Mouse (Mus musculus): ENCODE measurements around the gene Trnau1ap. TPM values are rescaled to one million over a fixed set of nuclear protein-coding genes. Genes with fewer than 3 reads are reported as not detected.

Gene Trnau1ap
- polyA plus RNA-seq, 1 experiment from 2014 or later, result 71.2 TPM

DNA sequence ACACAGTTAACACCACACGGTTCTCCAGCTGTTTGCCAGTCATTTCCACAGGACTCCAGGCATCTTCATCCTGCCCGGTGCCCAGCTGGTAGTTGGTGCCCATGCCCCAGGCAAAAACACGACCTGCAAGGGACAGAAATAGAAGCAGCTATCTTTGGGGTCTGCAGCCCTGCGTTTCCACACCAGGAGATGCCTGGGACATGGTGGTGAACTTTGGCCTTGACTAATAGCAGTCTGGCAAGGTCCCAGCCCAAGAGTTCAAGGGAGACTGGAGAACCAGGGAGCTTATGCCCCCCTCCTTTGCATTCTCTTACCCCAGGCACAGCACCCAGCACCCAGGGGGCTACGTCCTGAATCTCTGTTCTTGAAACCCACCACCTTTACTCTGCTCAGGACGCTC lies 3.5 kb upstream of the Trnau1ap start:
- no peak for ATAC-seq (replicated peaks)
- peaks cover 19% of the 10 kb centered on the region; the same call in 1 of the 2 replicates for H3K36me3 ChIP-seq (replicated peaks)
- no peaks in the 10 kb centered on the region for H3K27me3 ChIP-seq (replicated peaks)
- no peak overlapping the region for H3K4me3 ChIP-seq
- no peaks in the 10 kb centered on the region for H3K9me3 ChIP-seq
- no peak overlapping the region for H3K27ac ChIP-seq
- WGBS, result 92% methylated on average over 6 of the region's 6 CpGs
- H3K4me2 ChIP-seq, result no peak overlapping the region
- no peak overlapping the region for H3K9ac ChIP-seq
- peaks cover 16% of the 10 kb centered on the region for H3K4me1 ChIP-seq

DNA sequence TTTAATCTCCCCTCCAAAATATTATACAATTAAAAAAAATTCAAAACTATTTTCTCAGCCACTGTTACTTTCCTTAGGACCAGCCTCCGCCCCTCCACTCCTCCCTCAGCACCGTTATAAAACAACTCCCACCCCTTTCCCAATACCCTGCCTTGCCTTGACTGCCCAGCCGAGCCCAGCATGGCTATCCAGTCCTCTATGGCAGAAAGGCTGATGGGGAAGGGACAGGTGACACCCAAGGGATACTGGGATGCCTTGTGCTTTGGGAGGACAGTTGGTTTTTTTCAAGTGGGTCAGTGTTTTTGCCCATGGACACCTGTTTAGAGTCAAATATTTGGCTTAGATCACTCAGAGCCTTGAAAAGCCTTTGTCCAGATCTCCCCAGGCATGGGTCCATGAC lies 2.6 kb upstream of the Trnau1ap start:
- Histone ChIP-seq H3K9me3 (no peaks in the 10 kb centered on the region), H3K9ac (no peak overlapping the region), H3K36me3 (replicated peaks) (peaks cover 14% of the 10 kb centered on the region; the same call in 1 of the 2 replicates), H3K27ac (no peak overlapping the region), H3K4me1 (peaks cover 16% of the 10 kb centered on the region), H3K4me3 (no peak overlapping the region), H3K4me2 (no peak overlapping the region), H3K27me3 (replicated peaks) (no peaks in the 10 kb centered on the region)
- WGBS, result 74% methylated on average over 3 of the region's 3 CpGs
- no peak for ATAC-seq (replicated peaks)

DNA sequence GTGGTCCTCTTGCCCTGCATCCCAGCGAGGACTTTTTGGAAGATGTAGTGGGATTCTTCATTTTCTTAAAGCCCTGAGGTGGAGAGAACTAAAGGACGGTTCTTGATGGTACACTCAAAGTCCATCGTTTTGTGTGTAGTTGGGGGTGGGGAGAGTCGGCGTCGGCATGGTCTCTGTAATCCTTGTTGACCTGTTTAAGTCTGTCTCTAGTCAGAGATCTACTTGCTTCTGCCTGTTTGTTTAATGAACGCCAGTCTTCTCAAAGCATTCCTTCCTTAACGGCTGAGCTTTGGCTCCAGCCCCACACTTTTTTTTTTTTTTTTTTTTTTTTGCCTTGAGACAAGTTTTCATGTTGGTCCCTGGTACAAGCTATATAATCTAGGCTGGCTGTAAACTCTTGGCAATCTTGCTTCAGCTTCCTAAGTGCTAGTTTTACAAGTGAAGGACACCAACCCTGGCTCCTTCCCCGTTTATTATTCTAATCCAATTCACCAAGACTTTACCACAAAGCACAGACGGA lies 557 bp upstream of the Trnau1ap start:
- H3K9ac ChIP-seq, result peak overlapping the region; percentile 77
- peak overlapping the region; percentile 78 for H3K27ac ChIP-seq
- no peaks in the 10 kb centered on the region for H3K9me3 ChIP-seq
- H3K27me3 ChIP-seq (replicated peaks), result no peaks in the 10 kb centered on the region
- 6% methylated on average over 10 of the region's 10 CpGs for WGBS
- no peak for ATAC-seq (replicated peaks)
- H3K4me2 ChIP-seq, result peak overlapping the region; percentile 64
- peaks cover 16% of the 10 kb centered on the region for H3K4me1 ChIP-seq
- peaks cover 18% of the 10 kb centered on the region for H3K36me3 ChIP-seq (replicated peaks)
- peak overlapping the region; percentile 67 for H3K4me3 ChIP-seq

DNA sequence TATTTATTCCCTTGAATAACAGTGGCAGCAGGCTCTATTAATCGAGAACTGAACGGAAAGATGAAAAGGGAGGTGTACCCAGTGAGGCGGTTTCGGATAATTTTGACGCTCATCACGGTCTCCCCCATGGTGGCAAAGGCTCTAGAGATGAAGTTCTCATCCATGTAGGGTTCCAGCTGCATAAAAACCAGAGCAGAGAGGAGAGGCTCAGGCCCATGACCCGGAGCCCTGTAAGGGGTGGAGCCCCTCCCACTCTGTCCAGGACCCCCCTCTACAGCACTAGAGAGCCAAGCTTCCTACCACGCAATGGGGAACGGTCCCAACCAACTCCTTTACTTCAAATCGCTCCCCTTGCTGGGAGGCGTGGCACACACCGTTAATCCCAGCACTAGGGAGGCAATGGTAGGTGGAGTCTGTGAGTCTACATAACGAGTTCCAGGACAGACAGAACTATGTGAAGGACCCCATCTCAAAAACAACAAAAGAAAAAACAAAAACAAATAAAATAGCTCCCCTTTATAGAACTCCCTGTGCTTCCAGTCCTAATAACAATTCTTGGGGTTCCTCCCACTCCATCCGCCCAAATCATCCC lies 851 bp downstream of the Trnau1ap start:
- Histone ChIP-seq H3K4me1 (peaks cover 16% of the 10 kb centered on the region), H3K27me3 (replicated peaks) (no peaks in the 10 kb centered on the region), H3K9ac (peak overlapping the region; percentile 77), H3K36me3 (replicated peaks) (peaks cover 19% of the 10 kb centered on the region), H3K4me3 (peak overlapping the region; percentile 67), H3K27ac (peak overlapping the region; percentile 78; the same call in 1 of the 2 replicates), H3K4me2 (peak overlapping the region; percentile 64), H3K9me3 (no peaks in the 10 kb centered on the region)
- ATAC-seq (replicated peaks), result 0 out of 2 replicates have a peak, but pooled peaks have one; percentile 33
- WGBS, result 41% methylated on average over 14 of the region's 14 CpGs

DNA sequence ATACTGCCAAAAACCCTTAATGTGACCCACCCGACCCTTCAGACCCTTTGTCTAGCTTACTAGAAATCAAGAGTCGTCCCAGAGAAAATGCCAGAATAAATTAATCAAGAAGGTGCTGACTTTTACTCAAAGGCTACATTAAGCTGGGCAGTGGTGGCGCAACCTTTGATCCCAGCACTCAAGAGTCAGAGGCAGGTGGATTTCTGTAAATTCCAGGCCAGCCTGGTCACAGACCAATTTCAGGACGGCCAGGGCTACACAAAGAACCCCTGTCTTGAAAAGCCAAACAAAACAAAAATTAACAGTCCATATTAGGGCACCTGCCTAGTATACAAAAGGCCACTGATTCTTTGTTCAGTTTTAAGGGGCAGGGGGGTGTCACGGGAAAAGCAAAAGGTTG lies 2.9 kb downstream of the Trnau1ap start:
- Histone ChIP-seq H3K4me2 (no peak overlapping the region), H3K27ac (no peak overlapping the region), H3K9ac (no peak overlapping the region), H3K4me3 (no peak overlapping the region), H3K4me1 (peaks cover 16% of the 10 kb centered on the region), H3K27me3 (replicated peaks) (no peaks in the 10 kb centered on the region), H3K36me3 (replicated peaks) (peaks cover 17% of the 10 kb centered on the region), H3K9me3 (no peaks in the 10 kb centered on the region)
- no peak for ATAC-seq (replicated peaks)
- 90% methylated on average over 5 of the region's 5 CpGs for WGBS

DNA sequence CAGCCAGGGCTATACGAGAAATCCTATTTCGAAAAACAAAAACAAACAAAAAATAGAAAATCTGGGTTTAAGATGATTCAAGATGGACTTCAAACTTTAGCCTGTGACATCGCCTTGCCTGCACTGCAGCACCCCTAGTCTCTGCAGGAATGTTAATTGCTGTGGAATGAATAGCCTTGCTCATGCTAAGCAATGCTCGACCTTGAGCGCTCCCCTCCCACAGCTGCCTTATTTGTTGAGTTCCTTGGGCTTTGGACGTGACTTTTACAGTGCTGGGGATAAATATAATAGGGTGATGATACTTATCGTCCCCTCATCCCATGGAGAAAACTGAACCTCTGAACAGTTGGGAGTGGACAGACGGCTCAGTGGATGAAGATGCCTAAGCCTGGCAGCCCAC lies 13.6 kb downstream of the Trnau1ap start:
- no peak for ATAC-seq (replicated peaks)
- Histone ChIP-seq H3K9ac (no peak overlapping the region), H3K4me3 (no peak overlapping the region), H3K4me2 (no peak overlapping the region), H3K27ac (no peak overlapping the region), H3K36me3 (replicated peaks) (peaks cover 40% of the 10 kb centered on the region), H3K9me3 (no peaks in the 10 kb centered on the region), H3K27me3 (replicated peaks) (no peaks in the 10 kb centered on the region), H3K4me1 (peaks cover under 1% of the 10 kb centered on the region)
- WGBS, result 89% methylated on average over 8 of the region's 8 CpGs

DNA sequence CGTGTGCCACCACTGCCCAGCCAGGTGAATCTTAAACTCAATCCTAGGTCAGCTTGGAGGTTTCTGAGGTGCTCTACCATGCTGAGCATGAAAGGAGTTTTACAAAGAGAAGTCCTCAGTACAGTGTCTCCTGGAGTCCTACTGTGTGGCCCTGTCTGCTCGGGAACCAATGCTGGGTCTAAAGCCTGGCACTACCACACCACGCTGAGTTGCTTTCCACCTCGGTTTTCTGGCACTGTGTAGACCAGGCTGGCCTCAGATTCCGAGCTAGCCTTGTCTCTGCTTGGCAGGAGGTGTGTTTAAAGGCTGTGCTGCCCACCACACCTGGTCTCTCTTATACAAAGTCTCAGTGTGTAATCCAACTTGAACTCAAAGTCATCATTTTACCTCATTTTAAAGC lies 16.7 kb downstream of the Trnau1ap start:
- no peak overlapping the region for H3K4me3 ChIP-seq
- no peak overlapping the region for H3K27ac ChIP-seq
- peaks cover 12% of the 10 kb centered on the region for H3K4me1 ChIP-seq
- no peaks in the 10 kb centered on the region for H3K9me3 ChIP-seq
- no peak overlapping the region for H3K4me2 ChIP-seq
- no peak for ATAC-seq (replicated peaks)
- H3K36me3 ChIP-seq (replicated peaks), result peaks cover 32% of the 10 kb centered on the region
- WGBS, result 91% methylated on average over 5 of the region's 5 CpGs
- no peak overlapping the region for H3K9ac ChIP-seq
- no peaks in the 10 kb centered on the region for H3K27me3 ChIP-seq (replicated peaks)

DNA sequence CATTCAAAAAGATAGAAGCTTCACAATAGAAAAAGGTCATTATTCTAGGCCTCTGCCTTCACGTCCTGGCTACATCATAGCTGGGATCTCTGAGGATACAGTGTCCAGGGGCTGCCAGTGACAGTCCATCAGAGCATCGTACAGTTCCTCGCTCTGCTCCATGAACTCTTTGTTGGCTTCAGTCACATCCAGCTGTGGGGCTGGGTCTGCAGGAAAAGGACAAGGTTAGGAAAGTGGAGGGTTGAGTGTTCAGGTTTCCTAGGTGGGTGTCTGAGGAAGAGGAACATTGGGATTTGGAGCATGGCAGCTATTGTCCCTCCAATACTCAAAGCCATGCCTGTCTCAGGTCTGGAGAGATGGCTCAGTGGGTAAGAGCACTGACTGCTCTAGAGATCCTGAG lies 17.5 kb downstream of the Trnau1ap start:
- Histone ChIP-seq H3K4me1 (peaks cover 12% of the 10 kb centered on the region), H3K27me3 (replicated peaks) (no peaks in the 10 kb centered on the region), H3K9ac (no peak overlapping the region), H3K9me3 (no peaks in the 10 kb centered on the region), H3K4me3 (no peak overlapping the region), H3K27ac (no peak overlapping the region), H3K4me2 (no peak overlapping the region), H3K36me3 (replicated peaks) (peaks cover 28% of the 10 kb centered on the region)
- no peak for ATAC-seq (replicated peaks)
- WGBS, result 57% methylated on average over 3 of the region's 3 CpGs

DNA sequence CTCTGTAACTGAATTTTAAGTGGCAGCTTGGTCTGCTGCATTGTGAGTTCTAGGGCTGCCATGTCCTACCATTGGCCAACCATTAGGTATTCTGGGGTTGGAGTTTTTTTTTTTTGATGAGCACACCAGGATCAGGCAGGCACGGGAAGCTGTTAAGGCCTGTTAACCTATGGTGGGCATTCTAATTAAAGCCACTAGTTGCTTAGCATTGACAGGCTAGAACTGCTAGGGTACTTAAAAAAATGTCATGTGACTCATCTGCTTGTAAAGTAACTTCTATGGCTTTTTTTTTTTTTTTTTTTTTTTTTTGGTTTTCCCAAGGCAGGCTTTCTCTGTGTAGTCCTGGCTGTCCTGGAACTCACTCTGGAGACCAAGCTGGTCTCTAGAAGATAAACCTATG lies 18.1 kb downstream of the Trnau1ap start:
- 45% methylated on average over 1 of the region's 1 CpGs for WGBS
- H3K27ac ChIP-seq, result no peak overlapping the region
- ATAC-seq (replicated peaks), result no peak
- H3K4me1 ChIP-seq, result peaks cover 12% of the 10 kb centered on the region
- no peak overlapping the region for H3K4me2 ChIP-seq
- H3K9me3 ChIP-seq, result no peaks in the 10 kb centered on the region
- no peak overlapping the region for H3K9ac ChIP-seq
- no peak overlapping the region for H3K4me3 ChIP-seq
- H3K27me3 ChIP-seq (replicated peaks), result no peaks in the 10 kb centered on the region
- peaks cover 26% of the 10 kb centered on the region for H3K36me3 ChIP-seq (replicated peaks)

DNA sequence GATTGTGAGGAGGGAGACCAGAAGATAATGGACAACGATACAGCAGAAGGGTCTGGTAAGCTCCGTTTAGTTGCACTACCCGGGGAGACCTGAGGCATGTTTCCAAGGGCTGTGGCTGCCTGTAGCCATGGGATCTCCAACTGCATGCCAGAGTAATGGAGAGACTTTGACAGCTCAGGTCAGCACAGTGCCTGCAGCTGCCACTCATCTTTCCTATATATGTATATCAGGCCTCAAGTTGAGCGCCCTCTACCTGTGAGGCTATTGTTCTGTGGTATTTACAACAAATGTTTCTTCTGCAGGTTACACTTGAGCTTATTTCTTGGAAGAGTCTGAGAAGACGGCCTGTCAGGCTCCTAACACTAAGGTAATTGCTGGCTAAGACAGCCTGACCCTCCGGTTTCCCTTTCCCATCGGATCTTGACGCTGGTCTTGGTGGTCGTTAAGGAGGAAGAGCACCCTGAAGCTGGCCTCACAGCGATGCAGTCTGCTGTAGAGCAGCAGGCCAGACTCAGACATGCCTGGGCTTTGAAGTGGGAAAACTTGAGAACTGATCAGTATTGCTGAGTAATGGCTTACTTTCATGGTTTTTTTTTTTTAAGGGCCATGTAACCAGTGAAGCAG lies 19.4 kb downstream of the Trnau1ap start:
- Histone ChIP-seq H3K27me3 (replicated peaks) (no peaks in the 10 kb centered on the region), H3K36me3 (replicated peaks) (peaks cover 21% of the 10 kb centered on the region), H3K4me3 (peak overlapping the region; percentile 66), H3K9ac (peak overlapping the region; percentile 86), H3K4me2 (peak overlapping the region; percentile 70), H3K4me1 (peaks cover 12% of the 10 kb centered on the region), H3K27ac (peak overlapping the region; percentile 93), H3K9me3 (no peaks in the 10 kb centered on the region)
- no peak for ATAC-seq (replicated peaks)
- WGBS, result 33% methylated on average over 10 of the region's 10 CpGs

DNA sequence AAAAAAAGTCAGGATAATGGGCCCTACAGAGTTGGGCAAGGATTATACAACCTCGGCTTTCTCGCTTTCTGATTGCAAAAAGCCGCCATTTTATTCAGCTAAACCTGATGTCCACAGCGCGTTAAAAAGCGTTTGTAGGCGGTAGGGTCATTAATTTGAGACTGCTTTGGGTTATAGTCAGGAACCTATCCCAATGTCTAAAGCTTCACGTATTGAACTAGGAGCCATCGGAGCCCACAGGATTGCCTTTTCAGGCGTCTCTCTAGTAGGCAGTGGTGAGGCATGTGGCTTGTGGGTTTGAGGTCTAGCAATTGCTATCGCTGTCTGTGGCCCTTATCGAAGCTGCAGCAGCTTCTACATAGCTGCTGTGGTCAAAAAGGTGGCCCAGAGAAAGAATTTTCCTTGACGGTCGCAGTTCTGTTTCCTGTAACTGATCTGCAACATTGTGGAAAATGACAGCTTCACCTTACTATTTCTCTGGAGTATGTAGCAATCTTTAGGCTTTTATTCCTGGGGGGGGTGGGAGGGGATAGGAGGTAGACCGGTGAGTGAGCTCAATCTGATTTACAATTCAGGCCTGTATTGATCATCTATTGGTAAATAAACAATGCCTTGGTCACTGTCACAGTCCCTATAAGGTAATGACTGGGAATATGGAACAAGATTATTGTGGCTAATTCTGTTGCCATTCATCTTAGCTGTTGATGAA lies 20.0 kb downstream of the Trnau1ap start:
- Histone ChIP-seq H3K27ac (peak overlapping the region; percentile 93), H3K9me3 (no peaks in the 10 kb centered on the region), H3K4me2 (peak overlapping the region; percentile 70), H3K9ac (peak overlapping the region; percentile 86), H3K36me3 (replicated peaks) (peaks cover 21% of the 10 kb centered on the region), H3K4me3 (peak overlapping the region; percentile 66), H3K4me1 (peaks cover 12% of the 10 kb centered on the region), H3K27me3 (replicated peaks) (no peaks in the 10 kb centered on the region)
- no peak; the same call in 1 of the 2 replicates for ATAC-seq (replicated peaks)
- under 1% methylated on average over 15 of the region's 15 CpGs for WGBS

DNA sequence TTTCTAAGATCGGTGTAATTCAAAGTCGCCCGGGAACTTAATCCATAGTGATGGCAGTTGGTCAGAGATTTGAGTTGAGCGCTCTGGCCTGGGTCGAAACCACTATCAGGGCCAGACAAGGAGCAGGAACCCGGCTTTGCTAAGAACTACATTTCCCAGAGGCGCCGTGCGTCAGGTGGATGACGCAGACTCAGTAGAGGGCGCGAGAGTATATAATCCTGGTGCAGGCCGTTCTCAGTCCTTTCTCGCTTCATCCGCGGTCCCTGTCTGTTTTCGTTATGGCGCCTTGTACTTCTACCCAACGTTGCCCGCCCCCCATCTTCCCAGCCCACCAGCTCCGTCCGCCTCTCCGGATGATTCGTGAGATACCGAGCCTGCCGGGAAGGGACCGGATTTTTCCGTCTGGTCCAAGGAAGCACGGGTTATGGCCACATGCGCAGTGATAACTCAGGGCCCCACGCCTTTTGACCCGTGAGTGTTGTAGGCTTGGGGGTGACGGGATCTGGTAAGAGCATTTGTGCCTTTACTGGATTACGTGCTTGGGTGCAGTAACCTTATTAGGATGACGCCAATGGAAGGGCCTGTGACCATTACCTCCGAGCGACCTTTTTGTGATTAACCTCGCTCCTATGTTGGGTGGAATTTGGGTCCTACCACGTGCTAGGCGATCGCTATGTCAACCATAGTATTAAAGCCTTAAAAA lies 20.8 kb downstream of the Trnau1ap start:
- Histone ChIP-seq H3K9me3 (no peaks in the 10 kb centered on the region), H3K9ac (peak overlapping the region; percentile 86), H3K4me3 (peak overlapping the region; percentile 66), H3K27ac (peak overlapping the region; percentile 93), H3K4me2 (peak overlapping the region; percentile 70), H3K4me1 (peaks cover 12% of the 10 kb centered on the region), H3K36me3 (replicated peaks) (peaks cover 21% of the 10 kb centered on the region), H3K27me3 (replicated peaks) (no peaks in the 10 kb centered on the region)
- ATAC-seq (replicated peaks), result peak; percentile 95
- 1% methylated on average over 41 of the region's 41 CpGs for WGBS

All from midbrain, embryonic 15.5 days (tissue).